Mouse (Mus musculus) ES-Bruce4 (cell line): ENCODE measurements around the gene Vmn1r43. TPM values are rescaled to one million over a fixed set of nuclear protein-coding genes. Genes with fewer than 3 reads are reported as not detected.
"Not testable (repeated sequence)": the region's sequence is repeated elsewhere in the genome, so short reads cannot be mapped to it uniquely, and the experiment has no call there.

Source experiments
- H3K27ac ChIP-seq: 2 replicates; pipeline ENCODE4 v1.5.1; 2012; ENCODE audit warnings: low read length, inconsistent platforms; ENCODE audit not compliant: insufficient read depth
- H3K27me3 ChIP-seq: 2 replicates; pipeline ENCODE4 v1.6.1; 2012; ENCODE audit warnings: mild to moderate bottlenecking, low read length, inconsistent platforms; ENCODE audit not compliant: control insufficient read depth, poor library complexity, insufficient read depth, severe bottlenecking
- H3K36me3 ChIP-seq: 2 replicates; pipeline ENCODE4 v1.6.1; 2012; ENCODE audit warnings: inconsistent platforms, mild to moderate bottlenecking, low read length, moderate library complexity; ENCODE audit not compliant: control insufficient read depth, poor library complexity, insufficient read depth, severe bottlenecking
- H3K4me1 ChIP-seq: one replicate; pipeline ENCODE4 v1.8.1; 2011; ENCODE audit warnings: low read length; ENCODE audit not compliant: control insufficient read depth, insufficient read depth
- H3K4me3 ChIP-seq: 2 replicates; pipeline ENCODE4 v1.5.1; 2011; ENCODE audit warnings: low read depth, mild to moderate bottlenecking, low read length
- H3K9ac ChIP-seq: 2 replicates; pipeline ENCODE4 v1.6.1; 2012; ENCODE audit warnings: low read depth, mild to moderate bottlenecking, inconsistent platforms; ENCODE audit not compliant: poor library complexity, severe bottlenecking
- H3K9me3 ChIP-seq: replicated peaks from 2 replicates; pipeline ENCODE4 v1.6.1; 2012; ENCODE audit warnings: mild to moderate bottlenecking, low read length, inconsistent platforms; ENCODE audit not compliant: control insufficient read depth, poor library complexity, insufficient read depth, severe bottlenecking
- CTCF ChIP-seq: IDR thresholded peaks from one replicate; pipeline ENCODE4 v1.8.1; 2011; ENCODE audit warnings: low read depth, low read length
- EP300 ChIP-seq: IDR thresholded peaks from 2 replicates; pipeline ENCODE4 v1.6.1; 2011; ENCODE audit warnings: low read depth, low read length; ENCODE audit not compliant: insufficient read depth
- POLR2A ChIP-seq: IDR thresholded peaks from one replicate; pipeline ENCODE4 v1.8.1; 2011; ENCODE audit warnings: low read length; ENCODE audit not compliant: insufficient read depth
- polyA plus RNA-seq: library from polyadenylated mRNA; stranded (reverse); fragments of >200 nt; gene quantifications from 2 replicates; pipeline ENCODE4 v1.2.4, GENCODE M21; 2011; ENCODE audit warnings: low read depth; ENCODE audit not compliant: missing spikeins, insufficient read depth, insufficient read length

Gene Vmn1r43
- polyA plus RNA-seq = not detected in 2 replicates

- not testable (repeated sequence) for H3K9ac ChIP-seq, H3K27ac ChIP-seq, H3K4me1 ChIP-seq, H3K36me3 ChIP-seq, H3K27me3 ChIP-seq, H3K9me3 ChIP-seq, H3K4me3 ChIP-seq
Observed at GRCm38 (mm10) chr6:89876313-89876712, at the start of gene Vmn1r43, which contains the start of gene Vmn1r42. Vmn1r43 (minus strand) TSS chr6:89876413. Vmn1r42 (minus strand) TSS chr6:89876413.

DNA sequence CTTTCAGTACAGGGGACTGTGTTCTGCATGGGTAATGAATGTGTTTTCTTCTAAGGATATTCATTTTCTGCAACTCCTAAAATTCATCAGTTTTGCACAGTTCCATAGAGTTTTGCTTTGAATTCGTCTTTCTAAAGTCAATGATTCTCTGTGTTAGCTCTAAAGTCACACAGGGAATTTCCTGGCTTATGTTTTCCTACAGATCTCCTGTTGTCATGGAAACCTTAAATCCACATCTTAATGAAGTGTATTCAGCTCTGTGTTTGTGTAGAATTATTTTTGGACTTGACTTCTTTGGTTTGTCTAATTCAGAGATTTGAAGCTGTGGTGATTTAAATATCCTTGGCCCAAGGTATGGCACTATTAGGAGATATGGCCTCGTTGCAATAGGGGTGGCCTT is 7.6 kb upstream of the Vmn1r43 start:
- Histone ChIP-seq H3K27ac (no peak overlapping the region), H3K4me1 (no peaks in the 10 kb centered on the region), H3K9ac (no peak overlapping the region), H3K9me3 (no peaks in the 10 kb centered on the region), H3K4me3 (no peak overlapping the region), H3K36me3 (no peaks in the 10 kb centered on the region), H3K27me3 (no peaks in the 10 kb centered on the region)
- no peak for TF ChIP-seq POLR2A
- no peak for TF ChIP-seq EP300
- no peak for TF ChIP-seq CTCF

- TF ChIP-seq CTCF = no peak
- TF ChIP-seq POLR2A = no peak
- TF ChIP-seq EP300 = no peak
- Histone ChIP-seq H3K9me3 (no peaks in the 10 kb centered on the region), H3K9ac (no peak within 1 kb of the TSS), H3K4me3 (no peak within 1 kb of the TSS), H3K27ac (no peak within 1 kb of the TSS), H3K27me3 (no peaks in the 10 kb centered on the region), H3K36me3 (no peaks in the 10 kb centered on the region), H3K4me1 (no peaks in the 10 kb centered on the region)
Observed at GRCm38 (mm10) chr6:89883360-89883759, 7.1 kb upstream of the Vmn1r43 start, which contains the start of gene Vmn1r44. Vmn1r44 (plus strand) TSS chr6:89883660.

GRCm38 (mm10) chr6:89880867-89881266 is 4.7 kb upstream of the Vmn1r43 start:
- no peak overlapping the region for H3K27ac ChIP-seq
- H3K4me3 ChIP-seq = no peak overlapping the region
- H3K9me3 ChIP-seq = no peaks in the 10 kb centered on the region
- no peaks in the 10 kb centered on the region for H3K4me1 ChIP-seq
- H3K36me3 ChIP-seq = no peaks in the 10 kb centered on the region
- TF ChIP-seq CTCF (no peak), EP300 (no peak), POLR2A (no peak)
- no peak overlapping the region for H3K9ac ChIP-seq
- H3K27me3 ChIP-seq = no peaks in the 10 kb centered on the region

GRCm38 (mm10) chr6:89876963-89877362 is 750 bp upstream of the Vmn1r43 start:
- H3K4me3 ChIP-seq = no peak overlapping the region
- TF ChIP-seq CTCF (no peak), EP300 (no peak), POLR2A (no peak)
- no peaks in the 10 kb centered on the region for H3K36me3 ChIP-seq
- H3K9ac ChIP-seq = no peak overlapping the region
- H3K27me3 ChIP-seq = no peaks in the 10 kb centered on the region
- no peaks in the 10 kb centered on the region for H3K9me3 ChIP-seq
- no peaks in the 10 kb centered on the region for H3K4me1 ChIP-seq
- no peak overlapping the region for H3K27ac ChIP-seq

DNA sequence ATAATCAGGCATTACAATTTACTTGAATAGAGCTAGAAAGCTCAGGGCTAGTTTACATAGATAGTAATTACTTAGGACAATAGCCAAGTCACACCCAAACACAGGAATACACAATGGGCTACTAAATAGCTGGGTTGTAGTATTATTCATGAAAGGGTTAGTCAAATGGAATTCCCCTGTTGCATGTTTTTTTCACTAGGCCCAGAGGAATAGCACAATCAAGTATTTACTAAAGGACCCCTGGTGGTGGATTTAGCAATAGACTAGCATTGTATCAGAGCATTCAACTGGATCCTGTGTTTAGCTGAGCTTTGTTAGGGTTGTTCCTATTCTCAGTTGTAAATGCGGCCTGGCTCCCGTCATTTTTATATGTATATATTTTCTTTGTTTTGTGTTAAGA is 8.2 kb downstream of the Vmn1r43 start:
- Histone ChIP-seq H3K27me3 (no peaks in the 10 kb centered on the region), H3K9ac (no peak overlapping the region), H3K4me1 (no peaks in the 10 kb centered on the region), H3K27ac (no peak overlapping the region), H3K9me3 (peaks cover 25% of the 10 kb centered on the region), H3K36me3 (no peaks in the 10 kb centered on the region), H3K4me3 (no peak overlapping the region)
- TF ChIP-seq CTCF (no peak), EP300 (no peak), POLR2A (no peak)
